Mouse (Mus musculus): ENCODE results near the gene Fam50a.
"Not testable (repeated sequence)": the region's sequence is repeated elsewhere in the genome, so short reads cannot be mapped to it uniquely, and the experiment has no call there.

Gene Fam50a

GRCm38 (mm10) chrX:74330166-74330930, 17.5 kb downstream of the Fam50a start:
- peak; percentile 43 for DNase-seq

GRCm38 (mm10) chrX:74352645-74353466, 40.0 kb downstream of the Fam50a start:
- no peak for DNase-seq

- peak; percentile 81 for DNase-seq
Observed at GRCm38 (mm10) chrX:74353467-74353770, 40.6 kb downstream of the Fam50a start, which contains the start of gene Lage3. Lage3 (minus strand) TSS chrX:74353618.

GRCm38 (mm10) chrX:74357069-74357468, 44.2 kb downstream of the Fam50a start:
- DNase-seq: not testable (repeated sequence)

- no peak for DNase-seq
Observed at GRCm38 (mm10) chrX:74359171-74359570, 46.3 kb downstream of the Fam50a start.

- no peak for DNase-seq
Observed at GRCm38 (mm10) chrX:74367512-74367911, 54.7 kb downstream of the Fam50a start.

- peak; percentile 66 for DNase-seq
Observed at GRCm38 (mm10) chrX:74368209-74368909, 55.5 kb downstream of the Fam50a start.

All from cerebellum, adult 9-10 months (tissue).